Mouse (Mus musculus) brain, embryonic 14.5 days (tissue): ENCODE measurements around the gene Tbl3. TPM values are rescaled to one million over a fixed set of nuclear protein-coding genes. Genes with fewer than 3 reads are reported as not detected.
"Not testable (repeated sequence)": the region's sequence is repeated elsewhere in the genome, so short reads cannot be mapped to it uniquely, and the experiment has no call there.

ENCODE experiments used
- DNase-seq: peaks from one replicate; pipeline ENCODE4 v3.0.0-alpha.2; 2011; ENCODE audit warnings: low read depth
- CTCF ChIP-seq: fragments of 200-500 bp; IDR thresholded peaks from 2 replicates; pipeline ENCODE4 v1.5.1; 2012; ENCODE audit warnings: inconsistent platforms, mild to moderate bottlenecking, moderate library complexity, borderline replicate concordance; ENCODE audit not compliant: insufficient read depth, insufficient read length; ENCODE audit errors: extremely low read depth
- POLR2A ChIP-seq: fragments of 200-500 bp; IDR thresholded peaks from 2 replicates; pipeline ENCODE4 v1.6.1; 2012; ENCODE audit warnings: mild to moderate bottlenecking, inconsistent platforms, borderline replicate concordance; ENCODE audit not compliant: poor library complexity, insufficient read depth, insufficient read length, severe bottlenecking; ENCODE audit errors: extremely low read depth
- polyA plus RNA-seq: library from polyadenylated mRNA; depleted of rRNA; stranded (reverse); fragments of >200 nt; gene quantifications from 2 replicates; pipeline ENCODE4 v1.2.3, GENCODE M21; 2012

The Tbl3 gene
- polyA plus RNA-seq, 1 experiment: 75.0 TPM

GRCm38 (mm10) chr17:24689251-24690081 is 18.0 kb downstream of the Tbl3 start, which contains the start of gene Syngr3:
Gene Syngr3 (minus strand): TSS chr17:24689955.
- TF ChIP-seq CTCF (no peak), POLR2A (peak; percentile 38)
- DNase-seq: peak; percentile 68

DNA sequence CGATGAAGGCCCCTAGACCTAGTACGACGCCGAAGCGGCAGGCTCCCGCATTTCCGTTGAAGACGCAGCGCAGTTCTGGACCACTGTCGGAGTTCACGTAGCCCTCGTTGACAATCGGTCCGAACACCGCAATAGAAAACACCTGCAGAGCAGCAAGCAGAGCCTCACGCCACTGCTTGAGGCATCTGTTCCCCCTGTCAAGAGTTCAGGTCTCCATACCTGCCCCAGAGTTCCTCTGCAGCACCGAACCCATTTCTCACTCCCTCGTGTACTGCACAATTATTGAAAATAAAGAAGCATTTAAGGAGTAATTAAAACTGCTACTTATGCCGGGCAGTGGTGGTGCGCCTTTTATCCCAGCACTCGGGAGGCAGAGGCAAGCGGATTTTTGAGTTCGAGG is 19.9 kb downstream of the Tbl3 start:
- no peak for DNase-seq
- TF ChIP-seq POLR2A (no peak), CTCF (no peak)

- TF ChIP-seq POLR2A (no peak), CTCF (no peak)
- peak; percentile 30 for DNase-seq
Observed at GRCm38 (mm10) chr17:24687146-24687595, 20.3 kb downstream of the Tbl3 start.

- TF ChIP-seq POLR2A (no peak), CTCF (no peak)
- DNase-seq: peak; percentile 25
Observed at GRCm38 (mm10) chr17:24686514-24686913, 20.9 kb downstream of the Tbl3 start.

DNA sequence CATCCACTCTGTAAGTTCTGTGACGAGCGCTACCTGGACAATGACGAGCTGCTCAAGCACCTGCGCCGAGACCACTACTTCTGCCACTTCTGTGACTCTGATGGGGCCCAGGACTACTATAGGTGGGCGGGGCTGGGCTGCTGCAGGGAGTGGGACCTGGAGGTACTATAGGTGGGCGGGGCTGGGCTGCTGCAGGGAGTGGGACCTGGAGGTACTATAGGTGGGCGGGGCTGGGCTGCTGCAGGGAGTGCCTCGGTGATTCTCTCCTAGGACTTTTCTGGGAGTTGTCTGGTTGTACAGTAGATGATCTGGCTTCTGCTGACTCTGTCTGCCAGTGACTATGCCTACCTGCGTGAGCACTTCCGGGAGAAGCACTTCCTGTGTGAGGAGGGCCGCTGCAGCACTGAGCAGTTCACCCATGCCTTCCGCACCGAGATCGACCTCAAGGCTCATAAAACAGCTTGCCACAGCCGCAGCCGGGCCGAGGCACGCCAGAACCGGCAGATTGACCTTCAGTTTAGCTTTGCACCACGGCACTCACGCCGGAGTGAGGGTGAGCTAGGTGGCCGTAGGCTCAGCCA is 29.9 kb downstream of the Tbl3 start:
- DNase-seq: no peak
- no peak for TF ChIP-seq POLR2A

DNA sequence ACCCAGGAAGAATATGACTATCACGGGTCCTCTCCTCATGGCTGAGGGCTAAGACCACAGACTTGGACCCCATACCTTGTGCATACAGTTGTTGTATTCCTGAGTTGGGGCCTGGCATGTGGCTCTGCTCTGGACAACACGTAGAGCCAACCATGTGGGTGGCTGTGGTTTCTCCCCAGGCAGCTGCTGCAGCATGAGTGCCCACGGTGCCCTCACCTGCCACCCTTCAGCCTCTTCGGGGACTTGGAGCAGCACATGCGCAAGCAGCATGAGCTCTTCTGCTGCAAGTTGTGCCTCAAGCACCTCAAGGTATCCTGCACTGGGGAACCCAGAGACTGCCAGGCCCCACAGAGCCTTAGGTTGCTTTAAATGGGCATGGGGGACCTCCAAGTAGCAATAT is 30.6 kb downstream of the Tbl3 start:
- no peak for DNase-seq
- no peak for TF ChIP-seq CTCF
- TF ChIP-seq POLR2A: no peak

GRCm38 (mm10) chr17:24676187-24676586 is 31.3 kb downstream of the Tbl3 start:
- DNase-seq: peak; percentile 67
- TF ChIP-seq POLR2A (no peak), CTCF (peak; percentile 74; the same call in 1 of the 2 replicates)

GRCm38 (mm10) chr17:24674277-24674676 is 33.2 kb downstream of the Tbl3 start:
- TF ChIP-seq CTCF (no peak), POLR2A (no peak)

DNA sequence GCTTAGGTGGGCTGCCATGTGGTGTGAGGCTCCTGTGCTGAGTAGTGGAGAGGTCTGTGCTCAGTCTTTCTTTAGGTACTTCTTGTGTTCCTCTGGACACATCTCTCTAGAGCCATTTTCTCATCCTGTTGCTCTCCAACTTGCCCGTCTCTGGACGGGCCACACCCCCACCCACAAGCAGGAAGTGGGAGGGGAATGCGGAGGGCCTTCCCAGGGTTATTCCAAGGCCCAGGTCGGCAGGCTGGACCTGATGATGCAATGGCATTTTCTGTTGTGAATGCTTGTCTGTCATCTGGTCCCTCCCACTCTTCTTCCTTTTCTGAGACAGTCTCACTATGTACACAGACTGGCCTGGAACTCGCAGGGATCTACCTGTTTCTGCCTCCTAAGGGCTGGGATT is 35.3 kb downstream of the Tbl3 start:
- no peak for DNase-seq
- no peak for TF ChIP-seq CTCF
- no peak for TF ChIP-seq POLR2A

More at GRCm38 (mm10) chr17:24674277-24674676, 33.2 kb downstream of the Tbl3 start:
- DNase-seq: no peak

DNA sequence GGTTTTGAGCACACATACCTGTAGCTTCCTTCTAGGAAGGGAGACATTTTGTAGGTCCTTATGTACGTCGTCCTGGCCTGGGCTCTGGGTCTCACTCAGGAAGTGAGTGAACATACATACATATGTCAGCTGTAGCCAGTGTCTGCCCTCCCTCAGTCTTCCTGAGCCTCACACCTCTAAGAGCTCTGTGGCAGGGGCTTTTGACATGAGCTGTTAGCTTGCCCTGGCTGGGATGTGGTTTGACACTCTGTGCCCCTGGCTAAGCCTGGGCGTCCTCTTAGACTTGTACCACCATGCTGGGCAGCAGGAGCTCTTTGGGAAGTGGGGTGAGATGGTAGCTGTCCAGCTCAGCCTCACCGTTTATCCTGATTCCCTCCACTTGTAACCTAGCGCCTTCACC is 36.1 kb downstream of the Tbl3 start:
- no peak for DNase-seq
- TF ChIP-seq CTCF (no peak), POLR2A (no peak)

DNA sequence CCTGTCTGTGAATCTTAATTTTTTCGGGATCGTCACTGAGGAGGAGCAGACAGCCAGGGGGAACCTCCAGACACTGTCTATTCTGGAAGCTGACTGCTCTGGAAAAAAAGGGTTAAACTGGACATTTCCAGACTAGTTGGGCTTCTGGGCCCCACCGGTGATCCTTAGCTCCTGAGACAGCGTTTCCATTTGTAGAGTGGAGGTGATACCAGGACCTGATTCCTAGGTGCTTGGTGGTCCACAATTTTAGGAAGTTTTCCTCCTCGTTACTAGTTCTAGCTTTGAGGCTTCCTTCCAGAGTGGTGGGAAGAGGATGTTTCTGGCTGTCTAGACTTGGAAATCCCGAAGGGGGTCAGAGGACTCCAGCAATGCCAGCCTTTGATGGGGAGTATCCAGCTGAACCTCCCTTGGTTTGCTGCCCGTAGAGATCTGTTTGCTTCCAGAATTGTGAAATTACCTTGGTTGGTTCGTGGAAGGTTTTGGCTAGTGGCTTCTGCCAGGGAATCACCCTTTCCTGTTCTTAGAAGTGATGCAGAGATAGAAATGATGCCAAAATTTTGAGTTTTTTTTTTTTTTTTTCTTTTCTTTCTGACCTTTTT is 37.1 kb downstream of the Tbl3 start:
- no peak for TF ChIP-seq CTCF
- no peak for TF ChIP-seq POLR2A
- DNase-seq: no peak

GRCm38 (mm10) chr17:24669545-24670245 is 37.8 kb downstream of the Tbl3 start, which contains the start of gene Zfp598:
Gene Zfp598 (plus strand): TSS chr17:24669687.
- DNase-seq: peak; percentile 97
- TF ChIP-seq CTCF (peak; percentile 31; the same call in 1 of the 2 replicates), POLR2A (peak; percentile 78)

DNA sequence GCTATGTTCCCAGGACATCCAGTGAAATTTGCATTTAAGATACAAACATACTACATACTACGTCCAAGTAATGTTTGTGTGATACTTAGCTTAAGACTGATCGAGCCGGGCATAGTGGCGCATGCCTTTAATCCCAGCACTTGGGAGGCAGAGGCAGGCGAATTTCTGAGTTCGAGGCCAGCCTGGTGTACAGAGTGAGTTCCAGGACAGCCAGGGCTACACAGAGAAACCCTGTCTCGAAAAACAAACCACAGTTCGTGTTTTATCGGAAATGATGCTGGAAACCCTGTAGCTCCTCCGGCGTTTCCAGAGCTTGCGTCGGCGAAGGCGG is 38.3 kb downstream of the Tbl3 start:
- not testable (repeated sequence) for DNase-seq
